In the genomic region with DNA sequence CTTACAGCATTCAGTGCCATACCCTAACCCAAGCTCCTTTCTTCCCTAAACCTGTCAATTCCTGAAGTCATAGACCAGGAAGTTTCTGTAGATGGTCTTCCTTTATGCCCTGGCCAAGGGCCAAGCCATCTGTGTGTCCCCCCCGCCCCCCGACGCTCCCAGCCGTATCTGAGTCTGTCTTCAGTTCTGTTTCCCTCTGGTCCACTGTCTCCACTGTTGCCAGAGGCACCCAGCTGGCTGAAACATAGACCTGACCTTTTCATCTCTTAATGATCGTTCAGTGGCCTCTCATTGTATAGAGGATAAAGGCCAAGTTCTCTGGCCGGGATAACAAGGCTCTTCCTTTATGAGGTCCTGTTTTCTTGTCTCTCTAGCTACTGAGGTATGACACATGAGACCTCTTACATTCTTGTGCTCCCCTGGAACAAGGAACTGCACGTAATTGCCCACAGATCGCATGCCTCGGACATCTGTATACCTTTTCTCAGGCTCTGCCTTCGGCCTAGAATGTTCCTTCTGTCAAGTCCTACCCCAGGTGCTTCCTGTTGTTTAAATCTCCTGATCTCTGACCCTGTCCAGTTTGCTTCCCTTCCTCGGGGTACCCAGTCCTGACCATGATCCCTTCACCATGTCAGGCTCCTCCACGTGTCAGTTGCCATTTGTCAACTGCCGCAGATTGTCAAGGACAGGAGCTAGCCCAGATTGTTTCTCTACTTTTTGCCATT, we compare ENCODE assay signal across 24 mouse cellular contexts.
DNase-seq lines count a peak whose midpoint lies in the region; ATAC-seq and TF ChIP-seq lines count a peak whose summit lies in the region.
"Had no signal": no experiment of that assay in that cellular context is flagged by ENCODE, and none has a peak within 500 bp of the region (broad histone marks: within the 10 kb centered on the region; RNA-seq: fewer than 3 reads in every experiment).

No protein-coding gene starts in this region.

- no peak for TF ChIP-seq EP300 in heart, postnatal 0 days (IDR thresholded peaks at IDR 0.05; ENCODE audit: low read depth)

- H3K4me3 ChIP-seq in heart, postnatal 0 days (ENCODE audit: low read depth, low read length): no peak overlapping the region
- no peak overlapping the region for H3K4me3 ChIP-seq in heart, embryonic 11.5 days (ENCODE audit: low read depth, low read length)
- no peak overlapping the region for H3K4me3 ChIP-seq in lung, embryonic 15.5 days
- H3K4me3 ChIP-seq: forebrain, embryonic 10.5 days; hindbrain, embryonic 15.5 days; intestine, embryonic 15.5 days; kidney, embryonic 15.5 days; neural tube, embryonic 15.5 days had no signal

- peak; percentile 24 for DNase-seq in embryo, embryonic 10.5 days (ENCODE audit: low spot score)
- no peak for DNase-seq in embryo, embryonic 9.5 days (ENCODE audit: extremely low spot score)
- no peak for DNase-seq in heart, postnatal 0 days (ENCODE audit: low spot score)
- DNase-seq in lung, postnatal 4 days: no peak
- DNase-seq: adrenal gland, postnatal 14 days; cerebellum, adult 9-11 months; gastrocnemius, postnatal 10 days; kidney, postnatal 4 days; layer of hippocampus, adult 9-11 months; lung, adult 18-20 months; thymus, adult 2 months; thymus, postnatal 4 days had no signal

- no peaks in the 10 kb centered on the region for H3K36me3 ChIP-seq in heart, postnatal 0 days (replicated peaks; ENCODE audit: control insufficient read depth, insufficient read depth, low read length)
- H3K36me3 ChIP-seq in heart, embryonic 11.5 days (ENCODE audit: control insufficient read depth, insufficient read depth, low read length): no peaks in the 10 kb centered on the region
- no peaks in the 10 kb centered on the region for H3K36me3 ChIP-seq in lung, embryonic 15.5 days
- H3K36me3 ChIP-seq: forebrain, embryonic 10.5 days; hindbrain, embryonic 15.5 days; intestine, embryonic 15.5 days; kidney, embryonic 15.5 days; neural tube, embryonic 15.5 days had no signal

- peak overlapping the region; percentile 92 for H3K27ac ChIP-seq in heart, postnatal 0 days (ENCODE audit: low read depth)
- no peak overlapping the region for H3K27ac ChIP-seq in heart, embryonic 11.5 days (ENCODE audit: low read depth, low read length)
- H3K27ac ChIP-seq in lung, embryonic 15.5 days: no peak overlapping the region; the same call in 1 of the 2 replicates
- H3K27ac ChIP-seq: forebrain, embryonic 10.5 days; hindbrain, embryonic 15.5 days; intestine, embryonic 15.5 days; kidney, embryonic 15.5 days; neural tube, embryonic 15.5 days; stomach, postnatal 0 days had no signal

- H3K9ac ChIP-seq in heart, postnatal 0 days (replicated peaks; ENCODE audit: low read depth, low read length): 0 out of 2 replicates have a peak overlapping the region, but pooled peaks have one; percentile 6
- no peak overlapping the region for H3K9ac ChIP-seq in heart, embryonic 11.5 days (ENCODE audit: low read depth, low read length)
- no peak overlapping the region for H3K9ac ChIP-seq in lung, embryonic 15.5 days
- H3K9ac ChIP-seq: hindbrain, embryonic 15.5 days; intestine, embryonic 15.5 days; kidney, embryonic 15.5 days; neural tube, embryonic 15.5 days had no signal

- WGBS in heart, postnatal 0 days: 39% methylated on average over 13 of the region's 13 CpGs
- WGBS in heart, embryonic 11.5 days (ENCODE audit: insufficient replicate concordance): 64% methylated on average over 13 of the region's 13 CpGs
- WGBS in lung, embryonic 15.5 days: 54% methylated on average over 13 of the region's 13 CpGs

- H3K4me1 ChIP-seq in heart, postnatal 0 days (ENCODE audit: control insufficient read depth, insufficient read depth): peaks cover 22% of the 10 kb centered on the region
- H3K4me1 ChIP-seq in heart, embryonic 11.5 days (ENCODE audit: control insufficient read depth, insufficient read depth, low read length): peaks cover 10% of the 10 kb centered on the region
- H3K4me1 ChIP-seq in lung, embryonic 15.5 days: no peaks in the 10 kb centered on the region
- H3K4me1 ChIP-seq: hindbrain, embryonic 15.5 days; intestine, embryonic 15.5 days; neural tube, embryonic 15.5 days had no signal

- H3K27me3 ChIP-seq in heart, postnatal 0 days (ENCODE audit: control insufficient read depth, insufficient read depth, low read length): no peaks in the 10 kb centered on the region
- H3K27me3 ChIP-seq in heart, embryonic 11.5 days (ENCODE audit: control insufficient read depth, insufficient read depth, low read length): no peaks in the 10 kb centered on the region; the same call in 1 of the 2 replicates
- no peaks in the 10 kb centered on the region for H3K27me3 ChIP-seq in lung, embryonic 15.5 days
- H3K27me3 ChIP-seq: hindbrain, embryonic 15.5 days; intestine, embryonic 15.5 days; neural tube, embryonic 15.5 days had no signal

- no peak for ATAC-seq in heart, postnatal 0 days (ENCODE audit: insufficient read depth, low read depth)
- no peak for ATAC-seq in heart, embryonic 11.5 days (replicated peaks; ENCODE audit: insufficient number of reproducible peaks, low FRiP score, low TSS enrichment)
- peak; percentile 31; the same call in 1 of the 2 replicates for ATAC-seq in lung, embryonic 15.5 days (ENCODE audit: borderline replicate concordance, extremely low read depth, low FRiP score, low TSS enrichment)
- ATAC-seq in granulocyte monocyte progenitor cell, adult 5-6 weeks (replicated peaks; ENCODE audit: poor library complexity, severe bottlenecking): 0 out of 2 replicates have a peak, but pooled peaks have one; percentile 29
- no peak for ATAC-seq in activated CD4-positive, CD25-positive, alpha-beta regulatory T cell, adult 4 months
- ATAC-seq: forebrain, embryonic 16.5 days; intestine, embryonic 15.5 days had no signal

- no peak for TF ChIP-seq CTCF in heart, postnatal 0 days (IDR thresholded peaks at IDR 0.05; ENCODE audit: low read depth)

- H3K4me2 ChIP-seq in heart, postnatal 0 days (ENCODE audit: low read depth, low read length): peak overlapping the region; percentile 59
- no peak overlapping the region for H3K4me2 ChIP-seq in heart, embryonic 11.5 days
- H3K4me2 ChIP-seq in lung, embryonic 15.5 days: no peak overlapping the region
- H3K4me2 ChIP-seq: hindbrain, embryonic 15.5 days; intestine, embryonic 15.5 days; kidney, embryonic 15.5 days; midbrain, embryonic 11.5 days; neural tube, embryonic 15.5 days had no signal

- H3K9me3 ChIP-seq in heart, postnatal 0 days (replicated peaks; ENCODE audit: control insufficient read depth, low read length): no peaks in the 10 kb centered on the region
- H3K9me3 ChIP-seq in heart, embryonic 11.5 days (replicated peaks; ENCODE audit: control insufficient read depth, low read length): no peaks in the 10 kb centered on the region
- H3K9me3 ChIP-seq in lung, embryonic 15.5 days: no peaks in the 10 kb centered on the region
- H3K9me3 ChIP-seq: forebrain, embryonic 10.5 days; hindbrain, embryonic 15.5 days; intestine, embryonic 15.5 days; kidney, embryonic 15.5 days; neural tube, embryonic 15.5 days had no signal

Comparison
In these comparisons a context has a peak if more than half of its experiments do, and no peak if none do; other contexts are left out.
1. ATAC-seq: peak in lung, embryonic 15.5 days (single experiment) and granulocyte monocyte progenitor cell, adult 5-6 weeks (single experiment); none in heart, postnatal 0 days (single experiment), heart, embryonic 11.5 days (single experiment) and activated CD4-positive, CD25-positive, alpha-beta regulatory T cell, adult 4 months (single experiment).